Mouse (Mus musculus): ENCODE results near the gene Slc16a11. TPM values are rescaled to one million over a fixed set of nuclear protein-coding genes. Genes with fewer than 3 reads are reported as not detected.

The Slc16a11 gene
- polyA plus RNA-seq (2014; fragmentation: Illumina TruSeq; extraction: RNeasy Lipid Tissue Mini Kit (QIAGEN cat#74804); ENCODE audit: low replicate concordance) = not detected

DNA sequence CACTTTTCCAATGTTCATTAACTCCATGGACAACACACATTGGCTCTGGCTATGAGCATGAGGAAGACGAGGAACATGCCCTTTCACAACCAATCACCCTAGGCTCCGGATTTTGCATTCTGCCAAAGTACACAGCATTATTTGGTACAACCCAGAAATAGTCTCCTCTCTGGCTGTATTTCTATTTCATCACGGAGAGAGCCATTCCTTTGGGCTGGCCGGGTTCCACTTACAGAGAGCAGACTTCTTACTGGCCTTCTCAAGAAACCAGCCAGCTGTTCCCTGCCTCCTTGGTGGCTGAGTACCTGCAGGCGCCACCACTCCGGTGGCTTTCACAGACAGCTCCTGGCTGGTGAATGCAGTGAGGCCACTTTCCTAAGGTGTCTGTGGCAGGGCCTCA, at the start of gene Slc16a11:
Slc16a11 (plus strand) TSS at position 330 of the 400 bp plus-strand sequence.

GRCm38 (mm10) chr11:70220731-70221602, 8.4 kb downstream of the Slc16a11 start, which contains the start of gene Slc16a13:
Gene Slc16a13 (minus strand): TSS chr11:70221064.

GRCm38 (mm10) chr11:70229260-70230010, 16.9 kb downstream of the Slc16a11 start, which contains the start of gene Bcl6b:
Gene Bcl6b (minus strand): TSS chr11:70229798.

DNA sequence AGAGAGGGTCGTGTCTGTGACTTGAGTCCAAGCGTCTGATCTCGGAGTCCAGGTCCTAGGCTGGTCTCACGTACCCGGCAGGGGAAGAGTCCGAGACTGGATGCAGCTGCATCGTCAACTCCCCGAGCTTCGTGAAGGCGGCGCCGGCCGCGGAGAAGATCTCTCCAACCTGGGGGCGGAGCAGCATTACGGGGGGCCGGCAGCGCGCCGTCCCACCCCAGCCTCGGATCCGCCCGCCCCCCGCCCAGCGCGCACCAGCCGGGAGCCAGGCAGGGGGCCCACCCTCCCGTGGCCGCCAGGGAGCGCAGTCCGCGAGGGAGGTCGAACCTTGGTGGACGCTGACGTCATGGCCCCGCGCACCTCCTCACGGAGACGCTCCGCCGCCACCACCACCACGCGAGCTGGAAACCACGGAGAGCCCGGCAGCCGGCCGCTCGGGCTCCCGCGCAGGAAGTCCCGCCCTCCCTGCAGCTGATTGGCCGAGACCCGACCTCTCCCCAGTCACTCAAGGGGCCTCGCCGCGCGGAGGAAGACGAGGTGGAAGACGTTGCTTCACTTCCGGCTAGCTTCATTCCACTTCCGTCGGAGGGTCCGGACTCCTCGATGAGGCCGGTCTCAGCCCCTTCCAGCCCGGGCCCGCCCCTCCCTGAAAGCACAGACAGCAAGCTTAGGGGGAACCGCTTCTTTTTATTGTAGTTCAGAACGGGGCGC, 25.1 kb downstream of the Slc16a11 start, which contains the start of gene 0610010K14Rik:
0610010K14Rik (minus strand) TSS at position 458 of the 711 bp plus-strand sequence.

DNA sequence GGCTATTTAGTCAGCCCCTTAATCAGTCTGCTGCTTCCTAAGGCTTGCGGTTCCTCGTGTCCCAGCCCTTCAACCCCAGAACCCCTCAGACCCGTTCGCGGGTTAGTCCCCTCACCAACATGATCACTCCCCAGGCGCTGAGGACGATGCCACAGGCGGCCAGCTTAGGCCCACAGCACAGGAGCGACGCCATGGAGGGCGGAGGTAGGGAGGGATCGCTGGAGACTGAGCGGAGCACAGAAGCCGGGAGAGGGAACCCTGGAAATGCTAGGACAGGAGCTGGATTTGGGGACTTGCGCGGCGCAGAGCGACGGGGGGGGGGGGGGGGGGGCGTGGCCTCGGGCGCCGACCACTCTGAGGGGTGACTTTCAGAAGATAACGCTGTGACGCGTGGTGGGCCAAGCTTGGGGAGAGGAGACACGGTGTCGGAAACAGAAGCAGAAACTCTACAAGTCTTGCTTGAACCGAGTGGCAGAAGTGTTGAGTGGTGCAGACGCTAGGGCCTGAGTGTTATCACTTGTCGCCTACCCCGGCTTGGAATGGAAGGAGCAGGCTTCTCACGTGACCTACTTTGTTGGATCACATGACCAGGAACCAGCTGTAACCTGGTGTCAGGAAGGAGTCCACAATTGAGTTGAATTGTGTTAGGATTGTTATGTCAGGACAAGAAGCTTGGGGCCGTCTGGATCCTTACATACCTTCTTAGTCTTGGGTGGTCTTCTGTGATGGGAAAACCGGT, 27.2 kb downstream of the Slc16a11 start, which contains the start of the genes Gm21988 and Rnasek:
Gm21988 (minus strand) TSS at position 290 of the 739 bp plus-strand sequence.
Rnasek (minus strand) TSS at position 302 of the 739 bp plus-strand sequence.

GRCm38 (mm10) chr11:70254931-70255531, 42.5 kb downstream of the Slc16a11 start, which contains the start of gene Alox12:
Gene Alox12 (minus strand): TSS chr11:70255353.

Other genes starting within 250 kb of the Slc16a11 start
- gene Cldn7, start 248.0 kb upstream of the Slc16a11 start, polyA plus RNA-seq (2014; fragmentation: Illumina TruSeq; extraction: RNeasy Lipid Tissue Mini Kit (QIAGEN cat#74804); ENCODE audit: low replicate concordance) = 140 TPM
- 41.0 TPM for gene Ctdnep1, start 231.6 kb upstream of the Slc16a11 start, polyA plus RNA-seq (2014; fragmentation: Illumina TruSeq; extraction: RNeasy Lipid Tissue Mini Kit (QIAGEN cat#74804); ENCODE audit: low replicate concordance)
- 3.9 TPM for gene Elp5, start 230.2 kb upstream of the Slc16a11 start, polyA plus RNA-seq (2014; fragmentation: Illumina TruSeq; extraction: RNeasy Lipid Tissue Mini Kit (QIAGEN cat#74804); ENCODE audit: low replicate concordance)
- 558 TPM for gene Gabarap, start 221.6 kb upstream of the Slc16a11 start, polyA plus RNA-seq (2014; fragmentation: Illumina TruSeq; extraction: RNeasy Lipid Tissue Mini Kit (QIAGEN cat#74804); ENCODE audit: low replicate concordance)
- gene Phf23, start 217.0 kb upstream of the Slc16a11 start, polyA plus RNA-seq (2014; fragmentation: Illumina TruSeq; extraction: RNeasy Lipid Tissue Mini Kit (QIAGEN cat#74804); ENCODE audit: low replicate concordance) = 14.8 TPM
- gene Dvl2, start 212.2 kb upstream of the Slc16a11 start, polyA plus RNA-seq (2014; fragmentation: Illumina TruSeq; extraction: RNeasy Lipid Tissue Mini Kit (QIAGEN cat#74804); ENCODE audit: low replicate concordance) = not detected
- gene Acadvl, start 197.3 kb upstream of the Slc16a11 start, polyA plus RNA-seq (2014; fragmentation: Illumina TruSeq; extraction: RNeasy Lipid Tissue Mini Kit (QIAGEN cat#74804); ENCODE audit: low replicate concordance) = 4.8 TPM
- 0.30 TPM for gene Dlg4, start 195.8 kb upstream of the Slc16a11 start, polyA plus RNA-seq (2014; fragmentation: Illumina TruSeq; extraction: RNeasy Lipid Tissue Mini Kit (QIAGEN cat#74804); ENCODE audit: low replicate concordance)
- gene Asgr1, start 158.7 kb upstream of the Slc16a11 start, polyA plus RNA-seq (2014; fragmentation: Illumina TruSeq; extraction: RNeasy Lipid Tissue Mini Kit (QIAGEN cat#74804); ENCODE audit: low replicate concordance) = not detected
- not detected for gene Asgr2, start 120.1 kb upstream of the Slc16a11 start, polyA plus RNA-seq (2014; fragmentation: Illumina TruSeq; extraction: RNeasy Lipid Tissue Mini Kit (QIAGEN cat#74804); ENCODE audit: low replicate concordance)
- gene Mgl2, start 82.4 kb upstream of the Slc16a11 start, polyA plus RNA-seq (2014; fragmentation: Illumina TruSeq; extraction: RNeasy Lipid Tissue Mini Kit (QIAGEN cat#74804); ENCODE audit: low replicate concordance) = 5.1 TPM
- not detected for gene Clec10a, start 56.6 kb upstream of the Slc16a11 start, polyA plus RNA-seq (2014; fragmentation: Illumina TruSeq; extraction: RNeasy Lipid Tissue Mini Kit (QIAGEN cat#74804); ENCODE audit: low replicate concordance)
- gene Slc16a13, start 8.3 kb downstream of the Slc16a11 start, polyA plus RNA-seq (2014; fragmentation: Illumina TruSeq; extraction: RNeasy Lipid Tissue Mini Kit (QIAGEN cat#74804); ENCODE audit: low replicate concordance) = 2.9 TPM
- gene Bcl6b, start 17.0 kb downstream of the Slc16a11 start, polyA plus RNA-seq (2014; fragmentation: Illumina TruSeq; extraction: RNeasy Lipid Tissue Mini Kit (QIAGEN cat#74804); ENCODE audit: low replicate concordance) = 1.4 TPM
- 4.3 TPM for gene 0610010K14Rik, start 25.2 kb downstream of the Slc16a11 start, polyA plus RNA-seq (2014; fragmentation: Illumina TruSeq; extraction: RNeasy Lipid Tissue Mini Kit (QIAGEN cat#74804); ENCODE audit: low replicate concordance)
- 0.59 TPM for gene Gm21988, start 27.1 kb downstream of the Slc16a11 start, polyA plus RNA-seq (2014; fragmentation: Illumina TruSeq; extraction: RNeasy Lipid Tissue Mini Kit (QIAGEN cat#74804); ENCODE audit: low replicate concordance)
- gene Rnasek, start 27.1 kb downstream of the Slc16a11 start, polyA plus RNA-seq (2014; fragmentation: Illumina TruSeq; extraction: RNeasy Lipid Tissue Mini Kit (QIAGEN cat#74804); ENCODE audit: low replicate concordance) = 24.1 TPM
- 0.74 TPM for gene Alox12, start 42.6 kb downstream of the Slc16a11 start, polyA plus RNA-seq (2014; fragmentation: Illumina TruSeq; extraction: RNeasy Lipid Tissue Mini Kit (QIAGEN cat#74804); ENCODE audit: low replicate concordance)
- not detected for gene Alox12e, start 109.9 kb downstream of the Slc16a11 start, polyA plus RNA-seq (2014; fragmentation: Illumina TruSeq; extraction: RNeasy Lipid Tissue Mini Kit (QIAGEN cat#74804); ENCODE audit: low replicate concordance)
- 1.5 TPM for gene Alox15, start 139.3 kb downstream of the Slc16a11 start, polyA plus RNA-seq (2014; fragmentation: Illumina TruSeq; extraction: RNeasy Lipid Tissue Mini Kit (QIAGEN cat#74804); ENCODE audit: low replicate concordance)
- 4.5 TPM for gene Pelp1, start 197.3 kb downstream of the Slc16a11 start, polyA plus RNA-seq (2014; fragmentation: Illumina TruSeq; extraction: RNeasy Lipid Tissue Mini Kit (QIAGEN cat#74804); ENCODE audit: low replicate concordance)
- 0.41 TPM for gene Arrb2, start 219.9 kb downstream of the Slc16a11 start, polyA plus RNA-seq (2014; fragmentation: Illumina TruSeq; extraction: RNeasy Lipid Tissue Mini Kit (QIAGEN cat#74804); ENCODE audit: low replicate concordance)
- gene Med11, start 239.2 kb downstream of the Slc16a11 start, polyA plus RNA-seq (2014; fragmentation: Illumina TruSeq; extraction: RNeasy Lipid Tissue Mini Kit (QIAGEN cat#74804); ENCODE audit: low replicate concordance) = 5.4 TPM
- 0.78 TPM for gene Zmynd15, start 246.7 kb downstream of the Slc16a11 start, polyA plus RNA-seq (2014; fragmentation: Illumina TruSeq; extraction: RNeasy Lipid Tissue Mini Kit (QIAGEN cat#74804); ENCODE audit: low replicate concordance)
- 16.5 TPM for gene Cxcl16, start 247.2 kb downstream of the Slc16a11 start, polyA plus RNA-seq (2014; fragmentation: Illumina TruSeq; extraction: RNeasy Lipid Tissue Mini Kit (QIAGEN cat#74804); ENCODE audit: low replicate concordance)

All from small intestine, adult 10 weeks (tissue).